Mouse (Mus musculus): Measurements from ENCODE around the gene Agxt2.

GRCm38 (mm10) chr15:10436893-10437292 lies 78.6 kb downstream of the Agxt2 start:
- TF ChIP-seq POLR2A (IDR thresholded peaks at IDR 0.05; ENCODE audit: insufficient read depth, low read length) (no peak), EP300 (IDR thresholded peaks at IDR 0.05; ENCODE audit: insufficient read depth, low read depth, low read length) (no peak), CTCF (IDR thresholded peaks at IDR 0.05; ENCODE audit: low read depth, low read length) (no peak)
